Mouse (Mus musculus) right cerebral cortex, postnatal 14 days (tissue): ENCODE data around the gene Mybpc2.

Source experiments
- DNase-seq: peaks from one replicate; pipeline ENCODE4 v3.0.0; 2022

The Mybpc2 gene

DNA sequence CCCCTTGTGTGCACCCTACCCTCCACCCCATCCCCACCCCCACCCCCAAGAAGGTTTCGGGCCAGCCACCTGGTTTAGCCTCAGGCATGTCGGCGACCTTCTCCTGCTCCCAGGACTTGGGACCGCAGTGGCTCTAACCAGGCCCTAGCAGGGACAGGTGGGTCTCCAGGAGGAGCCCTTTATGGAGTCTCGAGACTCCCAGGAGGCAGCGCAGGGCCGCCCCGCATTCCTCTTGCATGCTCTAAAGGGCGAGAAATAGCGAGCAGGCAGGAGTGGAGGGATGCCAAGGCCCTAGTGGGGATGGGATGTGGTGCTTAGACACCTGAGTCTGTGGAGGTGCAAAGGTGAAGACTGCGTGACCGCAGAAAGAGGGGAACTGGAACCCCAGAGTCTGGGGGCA, at the start of gene Mybpc2:
Gene Mybpc2 (minus strand): TSS at position 155 of the 400 bp plus-strand sequence.
- no peak for DNase-seq

- DNase-seq = no peak
Observed at GRCm38 (mm10) chr7:44572956-44573484, 48.6 kb upstream of the Mybpc2 start.

GRCm38 (mm10) chr7:44572213-44572701, 47.8 kb upstream of the Mybpc2 start, which contains the start of gene Napsa:
TSS of gene Napsa (plus strand) at chr7:44572380.
- DNase-seq = no peak

DNA sequence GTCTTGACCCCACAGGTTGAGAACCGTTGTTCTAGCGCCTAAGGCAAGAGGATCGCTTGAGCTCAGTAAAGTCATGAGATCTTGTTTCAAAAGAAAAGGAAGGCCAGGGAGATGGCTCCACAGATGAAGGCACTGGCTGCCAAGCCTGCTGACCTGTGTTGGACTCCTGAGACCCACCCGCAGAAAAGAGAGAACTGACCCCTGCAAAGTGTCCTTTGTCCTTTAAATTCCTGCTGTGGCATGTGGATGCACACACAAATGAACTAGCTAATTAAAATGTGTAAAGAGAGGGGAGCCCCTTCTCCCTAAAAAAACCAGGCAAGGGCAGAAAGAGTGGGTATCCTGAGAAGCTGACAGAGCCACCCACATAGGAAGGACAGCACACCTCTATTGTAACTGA, 47.4 kb upstream of the Mybpc2 start:
- no peak for DNase-seq

GRCm38 (mm10) chr7:44570989-44571388, 46.5 kb upstream of the Mybpc2 start:
- DNase-seq = no peak

- DNase-seq = no peak
Observed at GRCm38 (mm10) chr7:44568803-44569202, 44.3 kb upstream of the Mybpc2 start.

- no peak for DNase-seq
Observed at GRCm38 (mm10) chr7:44565414-44565813, 41.0 kb upstream of the Mybpc2 start.

GRCm38 (mm10) chr7:44564486-44564885, 40.0 kb upstream of the Mybpc2 start:
- no peak for DNase-seq

DNA sequence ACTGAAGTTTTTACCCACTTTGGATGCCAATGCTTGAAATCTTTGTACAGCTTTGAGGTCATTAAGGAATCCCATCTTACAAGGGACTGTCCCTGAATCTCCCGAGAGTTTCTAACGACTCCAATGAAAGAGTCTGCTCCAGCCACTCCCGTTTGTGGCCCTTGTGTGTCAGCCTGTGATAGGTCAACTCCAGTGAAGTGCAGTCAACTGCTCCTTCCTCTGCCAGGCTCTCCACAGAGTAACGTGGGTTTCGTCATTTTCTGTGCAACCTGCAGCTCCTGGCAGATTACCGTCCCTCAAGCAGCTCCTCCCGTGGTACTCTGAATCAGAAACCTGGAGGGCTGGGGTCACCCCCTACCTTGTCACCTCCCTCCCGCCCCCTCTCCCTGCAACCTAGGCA, 38.8 kb upstream of the Mybpc2 start:
- no peak for DNase-seq

DNA sequence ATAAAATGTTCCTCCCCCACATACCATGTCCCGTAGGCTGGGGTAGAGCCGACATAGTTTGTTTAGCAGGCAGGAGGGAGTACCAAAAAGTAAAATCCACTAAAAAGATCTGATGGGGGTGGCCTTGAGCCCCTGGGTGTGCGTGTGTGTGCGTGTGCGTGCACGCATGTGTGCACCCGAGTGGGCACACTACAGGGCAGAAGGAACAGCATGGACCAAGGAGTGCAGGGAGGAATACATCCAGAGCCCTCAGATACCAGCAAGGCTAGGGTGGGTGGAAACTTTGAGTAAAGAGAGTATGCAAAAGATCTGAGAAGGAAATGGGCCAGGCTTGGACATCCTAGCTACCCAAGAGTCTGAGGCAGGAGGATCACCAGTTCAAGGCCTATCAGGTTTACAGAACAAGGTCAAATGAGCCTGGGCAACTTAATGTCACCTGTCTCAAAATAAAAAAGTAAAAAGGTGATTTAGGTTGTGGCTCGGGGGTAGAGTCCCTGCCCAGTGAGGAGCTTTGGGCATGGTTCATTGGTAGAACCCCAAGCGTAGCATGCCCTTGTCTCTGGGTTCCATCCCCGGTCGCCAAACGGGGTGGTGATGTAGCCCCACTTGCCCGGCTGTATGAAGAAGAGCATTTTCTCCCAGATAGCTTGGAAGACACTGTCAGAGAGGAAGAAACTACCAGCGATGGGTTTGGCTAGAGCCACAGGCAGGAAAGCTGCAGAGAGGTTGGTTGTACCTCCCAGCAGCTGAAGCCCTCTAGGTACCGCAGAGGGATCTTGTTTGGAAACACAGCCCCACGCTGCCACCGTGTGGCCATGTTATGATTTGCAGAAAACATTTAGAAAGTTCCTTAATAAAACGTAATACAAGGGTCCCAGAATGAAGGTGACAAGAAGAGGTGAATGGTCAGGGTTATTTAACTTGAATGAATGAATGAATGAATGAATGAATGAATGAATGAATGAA, 36.3 kb upstream of the Mybpc2 start:
- peak; percentile 84 for DNase-seq

DNA sequence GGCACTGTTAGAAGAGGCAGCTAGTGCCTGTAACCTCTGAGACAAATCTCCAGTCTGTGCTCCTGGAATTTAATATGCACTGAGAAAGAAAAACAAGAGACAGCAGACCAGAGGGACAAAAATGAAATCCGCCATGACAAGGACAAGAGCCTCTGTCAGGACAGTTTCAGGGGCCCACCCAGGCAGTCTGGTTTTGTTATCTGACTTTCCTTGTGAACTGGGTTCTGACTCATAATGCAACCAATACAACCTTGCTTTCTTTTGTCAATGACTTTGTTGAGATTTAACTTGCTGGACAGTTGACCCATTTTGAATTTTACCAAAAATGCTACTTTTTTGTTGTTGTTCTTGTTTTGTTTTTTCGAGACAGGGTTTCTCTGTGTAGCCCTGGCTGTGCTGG, 33.2 kb upstream of the Mybpc2 start:
- DNase-seq = no peak

DNA sequence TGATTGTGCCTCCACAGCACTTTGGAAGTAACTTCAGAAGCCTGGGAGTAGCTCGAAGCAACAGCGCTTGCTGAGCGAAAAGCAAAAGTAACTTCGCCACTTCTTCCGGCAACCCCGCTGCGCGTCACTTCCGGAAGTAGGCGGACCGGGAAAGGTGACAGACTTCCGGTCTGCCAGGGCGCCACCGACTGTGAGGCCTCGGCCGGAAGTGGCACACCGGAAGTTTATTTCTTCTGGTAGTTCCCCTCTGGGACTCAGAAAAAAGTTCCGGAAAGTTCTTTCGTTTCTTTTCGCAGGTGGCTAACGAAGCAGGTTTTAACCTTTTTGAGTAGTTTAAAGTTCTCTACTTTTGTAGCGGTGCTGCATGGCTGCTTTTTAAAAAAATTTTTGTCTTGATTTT, 29.4 kb upstream of the Mybpc2 start, which contains the start of gene Nr1h2:
Gene Nr1h2 (minus strand): TSS at position 126 of the 400 bp plus-strand sequence.
- peak; percentile 94 for DNase-seq

DNA sequence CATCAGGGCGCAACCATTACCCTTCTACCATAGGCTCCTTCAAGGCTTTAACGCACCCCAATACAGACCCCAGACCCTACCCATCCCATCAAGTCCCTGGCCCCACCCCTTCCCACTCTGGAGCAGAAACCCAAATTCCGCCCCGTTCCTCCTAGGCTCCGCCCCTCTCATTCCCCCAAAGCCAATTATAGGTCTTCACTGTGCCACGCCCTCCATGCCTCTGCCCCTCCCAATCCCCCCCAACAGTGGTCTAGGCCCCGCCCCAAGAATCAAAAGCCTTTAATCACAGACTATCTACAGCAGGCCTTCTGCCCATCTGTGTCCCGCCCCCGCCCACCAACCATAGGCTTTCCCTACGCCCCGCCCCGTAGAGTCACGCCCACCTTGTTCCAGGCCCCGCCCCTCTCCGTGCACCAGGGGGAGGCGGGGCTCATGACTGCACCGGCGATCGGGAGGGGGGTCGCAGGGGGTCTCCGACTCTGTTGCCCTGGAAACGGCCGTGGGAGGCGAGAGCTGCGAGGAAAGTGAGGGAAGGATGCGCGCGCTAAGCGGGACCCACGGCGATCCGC, 28.8 kb upstream of the Mybpc2 start:
- DNase-seq = peak; percentile 71

- peak; percentile 10 for DNase-seq
Observed at GRCm38 (mm10) chr7:44552141-44552908, 27.9 kb upstream of the Mybpc2 start.

DNA sequence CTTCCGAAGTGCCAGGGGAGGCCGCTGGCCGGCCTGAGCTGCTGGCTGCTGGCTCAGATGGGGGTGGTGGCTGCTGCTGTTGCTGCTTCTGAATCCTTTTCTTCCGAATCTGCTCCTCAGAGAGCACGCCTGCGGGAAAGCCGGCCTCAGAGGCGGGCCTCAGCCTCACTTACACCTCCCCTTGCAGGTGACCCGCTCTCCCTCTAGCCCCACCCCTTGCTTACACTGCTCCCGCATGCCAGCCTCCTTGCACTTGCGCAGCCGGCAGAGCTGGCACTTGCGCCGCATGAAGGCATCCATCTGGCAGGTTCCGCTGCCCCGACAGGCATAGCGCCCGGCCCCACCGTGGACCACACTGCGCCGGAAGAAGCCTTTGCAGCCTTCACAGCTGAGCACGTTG, 27.3 kb upstream of the Mybpc2 start:
- no peak for DNase-seq

GRCm38 (mm10) chr7:44551301-44551700, 26.8 kb upstream of the Mybpc2 start:
- DNase-seq = peak; percentile 6

GRCm38 (mm10) chr7:44550409-44550678, 25.9 kb upstream of the Mybpc2 start:
- DNase-seq = no peak

DNA sequence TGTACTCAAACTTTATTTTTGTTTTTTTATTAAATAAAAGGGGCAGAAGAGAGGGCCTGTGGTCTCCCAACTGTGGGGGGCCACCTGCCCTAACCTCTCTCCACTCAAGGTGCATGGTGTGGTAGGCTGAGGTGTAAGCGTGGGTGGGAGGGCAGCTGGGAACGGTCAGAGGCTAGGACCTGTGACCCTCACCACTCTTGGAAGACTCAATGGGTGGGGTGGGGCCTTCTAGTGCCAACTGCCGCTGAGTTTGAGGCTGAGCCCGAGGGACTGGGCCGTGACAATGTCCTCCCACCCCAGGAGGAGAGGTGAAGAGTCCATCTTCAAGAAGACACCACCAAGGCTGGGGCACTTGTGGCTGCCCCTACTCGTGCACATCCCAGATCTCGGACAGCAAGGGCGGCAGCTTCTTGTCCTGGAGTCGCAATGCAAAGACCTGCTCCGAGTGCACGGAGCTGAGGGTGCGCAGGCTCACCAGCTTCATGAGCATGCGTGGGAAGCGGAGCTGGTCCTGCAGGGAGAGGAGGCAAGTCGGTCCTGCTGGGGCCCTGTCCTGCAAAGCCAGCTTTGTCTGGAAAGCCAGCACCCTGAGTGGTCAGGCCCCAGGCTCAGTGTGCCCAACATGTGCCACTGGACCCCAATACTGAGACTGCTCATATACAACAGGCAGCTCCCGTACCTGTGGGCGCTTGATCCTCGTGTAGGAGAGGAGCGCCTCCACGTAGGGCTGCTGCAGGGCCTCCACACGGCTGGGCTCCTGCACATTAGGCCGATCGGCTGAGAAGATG, 25.4 kb upstream of the Mybpc2 start:
- no peak for DNase-seq

DNA sequence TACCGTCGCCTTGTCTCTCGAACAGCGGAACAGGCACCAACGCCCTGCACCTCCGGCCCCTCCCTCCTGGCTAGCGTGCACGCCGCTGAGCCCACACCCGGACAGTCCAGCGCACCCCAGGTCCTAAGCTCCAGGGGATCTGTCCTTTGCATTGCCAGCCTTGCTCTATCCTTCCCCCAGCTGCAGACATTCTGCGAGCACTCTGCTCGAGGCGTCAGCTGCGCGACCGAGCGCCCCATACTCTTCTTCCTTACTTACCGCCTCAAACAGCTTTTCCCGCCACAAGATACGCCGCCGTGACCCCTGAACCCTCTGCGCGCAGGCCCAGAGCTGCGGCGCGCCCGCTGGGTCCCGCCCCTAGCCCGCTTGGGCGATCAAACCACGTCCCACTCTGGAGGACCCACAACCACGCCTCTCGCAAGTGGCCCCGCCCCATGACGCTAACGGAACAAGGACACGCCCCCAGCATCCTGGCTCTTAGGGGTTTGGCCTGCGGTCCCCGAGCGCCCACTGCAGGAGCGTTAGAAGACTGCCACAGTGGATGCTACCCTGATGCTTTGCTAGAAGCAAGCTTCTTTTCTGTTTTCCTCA, 24.1 kb upstream of the Mybpc2 start, which contains the start of gene Pold1:
Gene Pold1 (minus strand): TSS at position 353 of the 591 bp plus-strand sequence.
- DNase-seq = peak; percentile 99

DNA sequence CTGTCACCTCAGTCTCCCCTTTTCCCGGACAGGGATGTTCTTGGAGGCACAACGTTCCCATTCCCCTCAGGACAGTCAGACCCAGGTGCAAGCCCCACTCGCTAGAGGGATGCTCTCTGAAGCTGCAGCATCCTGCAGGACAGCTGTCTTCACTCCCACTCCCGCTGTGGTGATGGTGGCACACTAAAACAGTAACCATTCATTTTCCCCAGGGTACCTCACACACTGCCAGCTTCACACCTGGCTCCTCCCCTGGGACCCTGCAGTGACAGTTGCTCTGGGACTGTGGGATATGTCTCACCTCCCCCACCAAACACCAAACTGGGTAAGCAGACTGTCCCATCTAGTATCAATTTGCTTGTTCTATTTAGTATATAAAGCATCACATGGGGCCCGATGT, 23.3 kb upstream of the Mybpc2 start:
- no peak for DNase-seq

DNA sequence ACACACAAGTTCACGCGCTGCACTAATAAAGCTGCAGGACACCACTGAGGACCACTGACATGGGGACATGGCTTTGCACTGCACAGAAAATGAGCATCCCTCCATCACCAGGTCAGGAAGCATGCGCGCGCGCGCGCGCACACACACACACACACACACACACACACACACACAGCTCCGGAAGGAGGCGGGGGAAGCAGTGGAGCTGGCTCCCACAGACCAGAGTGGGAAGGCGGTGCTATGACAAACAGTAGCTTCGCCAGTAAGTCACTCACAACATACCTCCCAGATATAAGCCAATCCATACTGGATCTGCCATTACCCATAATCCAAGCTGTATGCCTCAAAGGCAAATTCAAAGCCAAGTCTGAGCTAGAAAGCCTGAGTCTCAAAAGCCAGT, 22.6 kb upstream of the Mybpc2 start:
- DNase-seq = no peak

DNA sequence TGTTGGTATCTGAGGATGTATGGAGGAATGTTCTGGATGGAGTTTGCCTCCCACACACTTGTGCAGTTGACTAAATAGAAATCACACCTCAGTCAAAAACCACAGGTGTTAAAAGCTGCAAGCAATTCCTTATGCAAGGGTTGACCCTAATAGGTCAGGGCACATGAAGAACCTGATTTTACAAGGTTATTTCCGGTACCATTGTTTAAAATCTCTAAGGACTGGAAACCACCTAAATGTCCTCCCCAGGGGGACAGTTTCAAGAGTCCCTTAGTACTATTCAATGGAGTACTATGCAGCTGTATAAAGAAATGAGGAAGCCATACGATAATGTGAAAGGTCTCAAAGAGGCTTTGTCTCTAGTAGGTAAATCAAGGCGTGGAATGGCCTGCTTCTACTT, 21.8 kb upstream of the Mybpc2 start:
- no peak for DNase-seq
